Mouse (Mus musculus) olfactory bulb, adult 2 months (tissue): ENCODE measurements around the gene Hspb8.

Experiments used
- CTCF ChIP-seq: fragments of 200-500 bp; IDR thresholded peaks from 2 replicates; pipeline ENCODE4 v1.5.1; 2012; ENCODE audit warnings: low read depth, mild to moderate bottlenecking, low read length, moderate library complexity; ENCODE audit not compliant: insufficient read depth
- POLR2A ChIP-seq: fragments of 200-500 bp; IDR thresholded peaks from 2 replicates; pipeline ENCODE4 v1.6.1; 2012; ENCODE audit warnings: mild to moderate bottlenecking, low read depth, low read length, moderate library complexity; ENCODE audit not compliant: insufficient read depth

DNA sequence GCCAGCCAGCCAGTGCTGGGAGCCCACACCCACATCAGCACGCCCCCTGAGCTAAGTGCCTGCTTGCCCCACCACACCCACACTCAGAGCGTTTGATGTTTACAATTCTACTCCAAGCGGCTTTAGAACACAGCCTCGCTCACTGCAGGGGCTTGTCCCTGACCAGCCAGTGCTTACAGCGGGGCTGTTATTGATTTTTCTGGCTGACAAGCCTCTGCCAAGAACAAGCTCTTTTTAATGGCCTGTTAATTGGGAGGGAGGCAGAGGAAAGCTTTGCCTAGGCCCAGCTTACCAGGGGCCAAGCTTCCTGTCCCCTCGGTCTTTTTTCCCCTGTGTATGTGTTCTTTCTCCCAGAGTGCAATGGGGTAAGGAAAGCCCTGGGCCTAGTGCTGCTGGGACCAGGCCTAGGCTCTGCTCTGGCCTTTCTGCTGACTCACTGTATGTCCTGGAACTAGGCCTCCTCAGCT, 1.9 kb downstream of the Hspb8 start:
- TF ChIP-seq CTCF (no peak), POLR2A (no peak)
